Mouse (Mus musculus): ENCODE measurements around the gene Olfr1312. TPM values are rescaled to one million over a fixed set of nuclear protein-coding genes. Genes with fewer than 3 reads are reported as not detected.
"Not testable (repeated sequence)": the region's sequence is repeated elsewhere in the genome, so short reads cannot be mapped to it uniquely, and the experiment has no call there.

The Olfr1312 gene
- total and polyA plus RNA-seq, 3 experiments: not detected

GRCm38 (mm10) chr2:112077743-112078142, 27.7 kb upstream of the Olfr1312 start, which contains the start of gene Olfr1313:
Gene Olfr1313 (minus strand): TSS chr2:112077843.
- Histone ChIP-seq H3K27me3 (replicated peaks) (peaks cover 7% of the 10 kb centered on the region), H3K4me1 (ENCODE audit: control insufficient read depth in 1 of 2, insufficient read depth in 2 of 2) (no peaks in the 10 kb centered on the region), H3K36me3 (replicated peaks in 1 of 2; ENCODE audit: control insufficient read depth in 1 of 2, insufficient read depth in 1 of 2, low read length in 1 of 2) (no peaks in the 10 kb centered on the region), H3K4me2 (ENCODE audit: insufficient read depth, low read depth, poor library complexity, severe bottlenecking) (no peak within 1 kb of the TSS), H3K9me3 (replicated peaks; ENCODE audit: low read length) (no peaks in the 10 kb centered on the region), H3K27ac (ENCODE audit: insufficient read depth, low read depth) (no peak within 1 kb of the TSS), H3K9ac (ENCODE audit: insufficient read depth, low read depth) (no peak within 1 kb of the TSS), H3K4me3 (replicated peaks in 1 of 3; ENCODE audit: low read depth in 2 of 3, low read length in 2 of 3, poor library complexity in 1 of 3) (no peak within 1 kb of the TSS), H3K79me2 (replicated peaks; ENCODE audit: control insufficient read depth, extremely low read depth, insufficient read depth, poor library complexity, severe bottlenecking) (no peaks in the 10 kb centered on the region)
- dilution Hi-C loops (cut with MboI; ENCODE audit: extremely low pct_ligation_motif_present, extremely low pct_unique_long_range_greater_than_20kb, low sequenced_read_pairs) (no loop called here), in situ Hi-C loops (cut with MboI; ENCODE audit: low pct_ligation_motif_present, low pct_unique_long_range_greater_than_20kb, low sequenced_read_pairs) (no loop called here)
- TF ChIP-seq GABPA (IDR thresholded peaks at IDR 0.05; ENCODE audit: insufficient replicate concordance, low read depth, low read length) (no peak), RAD21 (IDR thresholded peaks at IDR 0.05; ENCODE audit: low read depth, low read length) (no peak), E2F4 (IDR thresholded peaks at IDR 0.05; ENCODE audit: insufficient replicate concordance, low read depth, low read length) (no peak)
- no peak for DNase-seq (ENCODE audit: extremely low read depth)

GRCm38 (mm10) chr2:112026971-112027370, 23.1 kb downstream of the Olfr1312 start:
- H3K9me3 ChIP-seq (replicated peaks; ENCODE audit: low read length); H3K4me3 ChIP-seq (replicated peaks in 1 of 3; ENCODE audit: low read depth in 2 of 3, low read length in 2 of 3, poor library complexity in 1 of 3); H3K79me2 ChIP-seq (replicated peaks; ENCODE audit: control insufficient read depth, extremely low read depth, insufficient read depth, poor library complexity, severe bottlenecking); H3K4me1 ChIP-seq (ENCODE audit: control insufficient read depth in 1 of 2, insufficient read depth in 2 of 2); DNase-seq (ENCODE audit: extremely low read depth); H3K9ac ChIP-seq (ENCODE audit: insufficient read depth, low read depth); in situ Hi-C loops (cut with MboI; ENCODE audit: low pct_ligation_motif_present, low pct_unique_long_range_greater_than_20kb, low sequenced_read_pairs); H3K27ac ChIP-seq (ENCODE audit: insufficient read depth, low read depth); H3K4me2 ChIP-seq (ENCODE audit: insufficient read depth, low read depth, poor library complexity, severe bottlenecking); dilution Hi-C loops (cut with MboI; ENCODE audit: extremely low pct_ligation_motif_present, extremely low pct_unique_long_range_greater_than_20kb, low sequenced_read_pairs); H3K36me3 ChIP-seq (replicated peaks in 1 of 2; ENCODE audit: control insufficient read depth in 1 of 2, insufficient read depth in 1 of 2, low read length in 1 of 2): not testable (repeated sequence)
- peaks cover 48% of the 10 kb centered on the region for H3K27me3 ChIP-seq (replicated peaks)

GRCm38 (mm10) chr2:112024312-112024711, 25.7 kb downstream of the Olfr1312 start, which contains the start of gene Olfr1311:
Gene Olfr1311 (minus strand): TSS chr2:112024412.
- Histone ChIP-seq H3K9me3 (replicated peaks; ENCODE audit: low read length) (no peaks in the 10 kb centered on the region), H3K79me2 (replicated peaks; ENCODE audit: control insufficient read depth, extremely low read depth, insufficient read depth, poor library complexity, severe bottlenecking) (no peaks in the 10 kb centered on the region), H3K4me3 (replicated peaks in 1 of 3; ENCODE audit: low read depth in 2 of 3, low read length in 2 of 3, poor library complexity in 1 of 3) (no peak within 1 kb of the TSS), H3K36me3 (replicated peaks in 1 of 2; ENCODE audit: control insufficient read depth in 1 of 2, insufficient read depth in 1 of 2, low read length in 1 of 2) (no peaks in the 10 kb centered on the region), H3K9ac (ENCODE audit: insufficient read depth, low read depth) (no peak within 1 kb of the TSS), H3K27ac (ENCODE audit: insufficient read depth, low read depth) (no peak within 1 kb of the TSS), H3K4me2 (ENCODE audit: insufficient read depth, low read depth, poor library complexity, severe bottlenecking) (no peak within 1 kb of the TSS), H3K4me1 (ENCODE audit: control insufficient read depth in 1 of 2, insufficient read depth in 2 of 2) (no peaks in the 10 kb centered on the region), H3K27me3 (replicated peaks) (peaks cover 49% of the 10 kb centered on the region)
- dilution Hi-C loops (cut with MboI; ENCODE audit: extremely low pct_ligation_motif_present, extremely low pct_unique_long_range_greater_than_20kb, low sequenced_read_pairs): no loop called here
- in situ Hi-C loops (cut with MboI; ENCODE audit: low pct_ligation_motif_present, low pct_unique_long_range_greater_than_20kb, low sequenced_read_pairs): no loop called here
- no peak for DNase-seq (ENCODE audit: extremely low read depth)
- no peak for TF ChIP-seq USF1 (IDR thresholded peaks at IDR 0.05; ENCODE audit: low read depth, low read length)
- no peak for TF ChIP-seq GABPA (IDR thresholded peaks at IDR 0.05; ENCODE audit: insufficient replicate concordance, low read depth, low read length)
- TF ChIP-seq EP300 (IDR thresholded peaks at IDR 0.05; ENCODE audit: low read length): no peak
- TF ChIP-seq SIN3A (IDR thresholded peaks at IDR 0.05; ENCODE audit: low read length): no peak
- no peak for TF ChIP-seq CHD2 (IDR thresholded peaks at IDR 0.05; ENCODE audit: low read length)
- TF ChIP-seq PAX5 (IDR thresholded peaks at IDR 0.05; ENCODE audit: low read length): no peak
- no peak for TF ChIP-seq HCFC1 (IDR thresholded peaks at IDR 0.05; ENCODE audit: low read depth, low read length)
- TF ChIP-seq MAZ (IDR thresholded peaks at IDR 0.05; ENCODE audit: low read depth, low read length): no peak
- no peak for TF ChIP-seq USF2 (conservative IDR thresholded peaks at IDR 0.05; ENCODE audit: low read depth, low read length)
- TF ChIP-seq NELFE (IDR thresholded peaks at IDR 0.05; ENCODE audit: low read depth, low read length): no peak
- TF ChIP-seq UBTF (IDR thresholded peaks at IDR 0.05; ENCODE audit: low read depth, low read length): no peak
- TF ChIP-seq TBP (conservative IDR thresholded peaks at IDR 0.05; ENCODE audit: low read depth, low read length): no peak
- TF ChIP-seq TCF12 (IDR thresholded peaks at IDR 0.05; ENCODE audit: low read depth, low read length): no peak
- no peak for TF ChIP-seq BHLHE40 (IDR thresholded peaks at IDR 0.05; ENCODE audit: low read depth, low read length)
- no peak for TF ChIP-seq ZC3H11A (IDR thresholded peaks at IDR 0.05; ENCODE audit: low read depth, low read length)
- TF ChIP-seq ELF1 (IDR thresholded peaks at IDR 0.05; ENCODE audit: low read depth, low read length): no peak
- TF ChIP-seq MAX (IDR thresholded peaks at IDR 0.05; ENCODE audit: low read length): no peak
- TF ChIP-seq MYC (IDR thresholded peaks at IDR 0.05; ENCODE audit: low read depth, low read length): no peak
- no peak for TF ChIP-seq KAT2A (IDR thresholded peaks at IDR 0.05; ENCODE audit: insufficient replicate concordance, low read length)
